ENCODE assay signal across 10 mouse cellular contexts in genomic region chr5:116443459-116443940, GRCm38 (mm10). TPM values are rescaled to one million over a fixed set of nuclear protein-coding genes. Genes with fewer than 3 reads are reported as not detected.
DNase-seq lines count a peak whose midpoint lies in the region; ATAC-seq and TF ChIP-seq lines count a peak whose summit lies in the region.
"Had no signal": no experiment of that assay in that cellular context is flagged by ENCODE, and none has a peak within 500 bp of the region (broad histone marks: within the 10 kb centered on the region; RNA-seq: fewer than 3 reads in every experiment).

No protein-coding gene starts in this region.

- H3K27ac ChIP-seq in midbrain, embryonic 10.5 days (replicated peaks): peak overlapping the region; percentile 20; the same call in 1 of the 2 replicates
- H3K27ac ChIP-seq in midbrain, embryonic 11.5 days (ENCODE audit: low read depth, low read length): no peak overlapping the region
- peak overlapping the region; percentile 61 for H3K27ac ChIP-seq in cortical plate, adult 2 months (ENCODE audit: insufficient read depth, low read length)

- no peak for ATAC-seq in midbrain, embryonic 11.5 days (ENCODE audit: low FRiP score)
- no peak for ATAC-seq in CD4-positive, CD25-positive, alpha-beta regulatory T cell, adult 4 months
- ATAC-seq: Patski had no signal

- no peak overlapping the region for H3K4me2 ChIP-seq in midbrain, embryonic 11.5 days

- no peak overlapping the region for H3K9ac ChIP-seq in midbrain, embryonic 11.5 days (ENCODE audit: low read length)

- TF ChIP-seq CTCF in cortical plate, adult 2 months (IDR thresholded peaks at IDR 0.05; ENCODE audit: extremely low read depth, insufficient read depth, low read length): no peak

- no peak for DNase-seq in midbrain, embryonic 10.5 days (ENCODE audit: low spot score)
- no peak for DNase-seq in midbrain, embryonic 11.5 days (ENCODE audit: low spot score, missing footprints)
- DNase-seq in layer of hippocampus, adult 9-10 months (ENCODE audit: low spot score): peak; percentile 54
- peak; percentile 67 to 80 for DNase-seq in right cerebral cortex, postnatal 10 days (ENCODE audit: low spot score in 2 of 2)
- DNase-seq in testis, postnatal 14 days (ENCODE audit: low spot score): no peak
- DNase-seq in liver: no peak
- DNase-seq: lung, adult 2 months had no signal

- WGBS in midbrain, embryonic 10.5 days: 78% methylated on average over 8 of the region's 8 CpGs
- WGBS in midbrain, embryonic 11.5 days: 85% methylated on average over 8 of the region's 8 CpGs

- no peak for TF ChIP-seq POLR2A in cortical plate, adult 2 months (IDR thresholded peaks at IDR 0.05; ENCODE audit: extremely low read depth, insufficient read depth, low read length)

- H3K27me3 ChIP-seq in midbrain, embryonic 10.5 days (ENCODE audit: low read depth, poor library complexity, severe bottlenecking): peaks cover 33% of the 10 kb centered on the region
- no peaks in the 10 kb centered on the region for H3K27me3 ChIP-seq in midbrain, embryonic 11.5 days (ENCODE audit: control insufficient read depth, insufficient read depth, low read length)
- H3K27me3 ChIP-seq: Patski had no signal

- peaks cover 51% of the 10 kb centered on the region for H3K36me3 ChIP-seq in midbrain, embryonic 10.5 days
- H3K36me3 ChIP-seq in midbrain, embryonic 11.5 days (ENCODE audit: control insufficient read depth, insufficient read depth, low read length): no peaks in the 10 kb centered on the region

- H3K4me1 ChIP-seq in midbrain, embryonic 10.5 days: peaks cover 18% of the 10 kb centered on the region
- H3K4me1 ChIP-seq in midbrain, embryonic 11.5 days (ENCODE audit: control insufficient read depth, insufficient read depth, low read length): no peaks in the 10 kb centered on the region
- H3K4me1 ChIP-seq in cortical plate, adult 2 months (ENCODE audit: control insufficient read depth, insufficient read depth, low read length): peaks cover 8% of the 10 kb centered on the region

- no peak overlapping the region for H3K4me3 ChIP-seq in midbrain, embryonic 10.5 days
- H3K4me3 ChIP-seq in midbrain, embryonic 11.5 days (ENCODE audit: low read depth, low read length): no peak overlapping the region
- H3K4me3 ChIP-seq in cortical plate, adult 2 months (ENCODE audit: insufficient read depth, low read length): no peak overlapping the region

- H3K9me3 ChIP-seq in midbrain, embryonic 10.5 days (replicated peaks): no peaks in the 10 kb centered on the region
- H3K9me3 ChIP-seq in midbrain, embryonic 11.5 days (ENCODE audit: control insufficient read depth, low read length): no peaks in the 10 kb centered on the region

RNA-seq across cellular contexts. Expression of gene Hspb8, which starts 20.8 kb away (rescaled TPM):
- polyA plus RNA-seq in midbrain, embryonic 10.5 days (2016; fragmentation: Nextera tagmentation; extraction: Ambion mirVana): 6.9 and 7.5 TPM in 2 replicates
- polyA plus RNA-seq in midbrain, embryonic 11.5 days (2014; fragmentation: Nextera tagmentation; extraction: Ambion mirVana): 5.5 and 6.1 TPM in 2 replicates
- polyA plus RNA-seq in cortical plate, adult 2 months (2012; rRNA removed): 17.4 and 18.6 TPM in 2 replicates
- polyA plus RNA-seq in CD4-positive, CD25-positive, alpha-beta regulatory T cell, adult 4 months (2017; shearing (Covaris generic)): not detected

Comparison
In these comparisons a context has a peak if more than half of its experiments do, and no peak if none do; other contexts are left out.
1. DNase-seq: peak in layer of hippocampus, adult 9-10 months (single experiment) and right cerebral cortex, postnatal 10 days (2 of 2); none in midbrain, embryonic 10.5 days (single experiment), midbrain, embryonic 11.5 days (single experiment), testis, postnatal 14 days (single experiment) and liver (single experiment).